Mouse (Mus musculus) bone marrow macrophage, adult 2 months (primary cell): Measurements from ENCODE around the gene Usf3. TPM values are rescaled to one million over a fixed set of nuclear protein-coding genes. Genes with fewer than 3 reads are reported as not detected.

ENCODE experiments used
- H3K27ac ChIP-seq: 2 replicates; pipeline ENCODE4 v1.5.1; 2012; ENCODE audit warnings: low read depth, low read length; ENCODE audit not compliant: insufficient read depth
- H3K4me1 ChIP-seq: 2 replicates; pipeline ENCODE4 v1.6.1; 2012; ENCODE audit warnings: low read length; ENCODE audit not compliant: control insufficient read depth, insufficient read depth
- H3K4me3 ChIP-seq: 2 replicates; pipeline ENCODE4 v1.5.1; 2012; ENCODE audit warnings: mild to moderate bottlenecking, low read length, moderate library complexity; ENCODE audit not compliant: insufficient read depth
- CTCF ChIP-seq: IDR thresholded peaks from 2 replicates; pipeline ENCODE4 v1.5.1; 2012; ENCODE audit warnings: low read depth, mild to moderate bottlenecking, low read length, moderate library complexity
- POLR2A ChIP-seq: IDR thresholded peaks from 2 replicates; pipeline ENCODE4 v1.6.1; 2012; ENCODE audit warnings: mild to moderate bottlenecking, low read depth, low read length, borderline replicate concordance
- polyA plus RNA-seq: library from polyadenylated mRNA; stranded (reverse); fragments of >200 nt; gene quantifications from 2 replicates; pipeline ENCODE4 v1.2.4, GENCODE M21; 2012; ENCODE audit not compliant: missing spikeins, insufficient read depth, insufficient read length

Gene Usf3
- polyA plus RNA-seq, 1 experiment: 18.4 TPM

DNA sequence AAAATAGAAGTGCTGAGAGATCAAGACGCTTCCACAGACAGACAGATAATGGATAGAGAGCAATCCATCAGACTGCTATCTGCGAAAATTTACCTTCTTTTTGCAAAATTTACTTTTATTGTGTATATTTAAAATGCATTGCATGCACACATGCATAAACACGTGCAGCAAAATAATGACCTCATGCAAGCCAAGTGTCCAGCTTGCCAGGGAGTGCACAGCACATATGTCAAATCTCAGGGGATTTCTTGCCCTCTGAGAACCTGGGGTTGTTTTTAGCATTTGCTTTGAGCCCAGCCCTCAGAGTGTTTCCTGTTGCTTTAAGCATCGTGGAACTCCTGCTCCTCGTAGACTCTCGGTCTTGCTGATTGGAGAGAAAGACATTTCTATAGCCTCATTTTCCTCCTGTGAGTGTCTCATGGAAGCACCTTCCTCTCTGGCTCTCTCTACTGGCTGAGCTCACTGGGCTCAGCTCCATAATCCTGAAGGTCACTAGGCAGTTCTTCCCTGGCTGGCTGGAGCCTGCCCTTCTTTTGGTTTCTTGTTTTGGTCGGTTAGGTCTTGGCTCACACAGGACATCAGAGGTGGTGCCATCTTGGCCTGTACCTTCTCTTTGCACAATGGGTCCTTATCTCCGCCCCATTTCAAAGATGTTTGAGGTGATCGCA, 98.5 kb downstream of the Usf3 start:
- TF ChIP-seq POLR2A (no peak), CTCF (no peak)
- Histone ChIP-seq H3K27ac (no peak overlapping the region), H3K4me1 (peaks cover 3% of the 10 kb centered on the region), H3K4me3 (no peak overlapping the region)

Other genes starting within 250 kb of the Usf3 start
- 7.3 and 11.9 TPM in 2 replicates for gene Qtrt2, start 246.4 kb upstream of the Usf3 start, polyA plus RNA-seq
- 1.3 and 1.6 TPM in 2 replicates for gene Zdhhc23, start 193.5 kb upstream of the Usf3 start, polyA plus RNA-seq
- 0.39 TPM in 1 of 2 replicates, not detected in the other for gene Gramd1c, start 109.9 kb upstream of the Usf3 start, polyA plus RNA-seq
- gene Atp6v1a, start 33.5 kb upstream of the Usf3 start, polyA plus RNA-seq: 244 and 271 TPM in 2 replicates
- 67.2 TPM in 2 replicates for gene Naa50, start 33.4 kb upstream of the Usf3 start, polyA plus RNA-seq
- gene Sidt1, start 159.9 kb downstream of the Usf3 start, polyA plus RNA-seq: not detected in 2 replicates
- gene Spice1, start 173.9 kb downstream of the Usf3 start, polyA plus RNA-seq: 22.5 and 24.1 TPM in 2 replicates
- not detected in 2 replicates for gene Cfap44, start 221.6 kb downstream of the Usf3 start, polyA plus RNA-seq